Mouse (Mus musculus) limb, embryonic 15.5 days (tissue): ENCODE data around the gene Rad54l. TPM values are rescaled to one million over a fixed set of nuclear protein-coding genes. Genes with fewer than 3 reads are reported as not detected.
A peak's percentile ranks its signal among the peaks of the same experiment; 100 is the strongest.

Source experiments
- ATAC-seq: fragments of 200-750 bp; cut with Nextera tagmentation; 2 replicates; pipeline ENCODE4 v1.8.0; 2017; ENCODE audit warnings: low read depth, moderate TSS enrichment; ENCODE audit not compliant: insufficient number of reproducible peaks, low FRiP score, low TSS enrichment
- H3K27ac ChIP-seq: fragments of 300-500 bp; sonication (generic); 2 replicates; pipeline ENCODE4 v1.5.1; 2015; ENCODE audit warnings: moderate library complexity, mild to moderate bottlenecking, inconsistent platforms
- H3K27me3 ChIP-seq: fragments of 300-500 bp; sonication (generic); 2 replicates; pipeline ENCODE4 v1.6.1; 2015; ENCODE audit warnings: inconsistent platforms
- H3K36me3 ChIP-seq: fragments of 300-500 bp; sonication (generic); 2 replicates; pipeline ENCODE4 v1.6.1; 2015; ENCODE audit warnings: inconsistent platforms
- H3K4me1 ChIP-seq: fragments of 300-500 bp; sonication (generic); 2 replicates; pipeline ENCODE4 v1.6.1; 2015; ENCODE audit warnings: inconsistent platforms
- H3K4me2 ChIP-seq: fragments of 300-500 bp; sonication (generic); 2 replicates; pipeline ENCODE4 v1.6.1; 2015; ENCODE audit warnings: mild to moderate bottlenecking, inconsistent platforms
- H3K4me3 ChIP-seq: fragments of 300-500 bp; sonication (generic); 2 replicates; pipeline ENCODE4 v1.5.1; 2015; ENCODE audit warnings: mild to moderate bottlenecking, inconsistent platforms
- H3K9ac ChIP-seq: fragments of 300-500 bp; sonication (generic); 2 replicates; pipeline ENCODE4 v1.6.1; 2015; ENCODE audit warnings: inconsistent platforms
- H3K9me3 ChIP-seq: fragments of 300-500 bp; sonication (generic); 2 replicates; pipeline ENCODE4 v1.6.1; 2016; ENCODE audit warnings: inconsistent platforms
- WGBS: fragments of 180-500 bp; shearing (Covaris S2); methylation state at CpG from one replicate; pipeline ENCODE4 v1.1.7; 2015; 5-methylcytosine and 5-hydroxymethylcytosine counted together
- polyA plus RNA-seq: library from polyadenylated mRNA; unstranded; fragments of >200 nt; fragmentation: Nextera tagmentation; extraction: Ambion mirVana; gene quantifications from 2 replicates; pipeline ENCODE4 v1.2.1, GENCODE M21; 2015

Rad54l gene
- polyA plus RNA-seq, 1 experiment from 2014 or later: 23.1 TPM

GRCm38 (mm10) chr4:116134990-116135389 is 11.5 kb upstream of the Rad54l start:
- WGBS: 23% methylated on average over 2 of the region's 2 CpGs

DNA sequence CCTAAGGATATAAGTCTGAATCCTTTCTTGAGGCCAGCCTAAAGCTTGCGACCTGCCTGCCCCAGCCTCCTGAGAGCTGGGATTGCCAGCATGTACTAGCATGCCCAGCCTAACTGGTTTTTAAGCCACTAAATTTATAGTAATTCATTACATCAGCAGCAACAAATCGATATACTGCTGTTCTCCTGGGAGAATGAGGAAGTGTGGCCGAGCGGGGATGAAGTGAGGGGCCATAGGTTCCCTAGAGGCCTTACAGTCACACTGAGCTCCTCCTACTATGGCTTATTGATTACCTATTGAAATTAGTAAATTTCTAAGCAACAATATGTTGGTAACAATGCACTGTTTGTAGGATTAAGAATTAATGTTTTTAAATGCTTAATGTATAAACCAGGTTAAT is 9.6 kb upstream of the Rad54l start:
- 66% methylated on average over 4 of the region's 4 CpGs for WGBS
- H3K36me3 ChIP-seq: peaks cover 8% of the 10 kb centered on the region; the same call in 1 of the 2 replicates
- no peaks in the 10 kb centered on the region for H3K9me3 ChIP-seq
- H3K4me1 ChIP-seq: no peaks in the 10 kb centered on the region
- H3K9ac ChIP-seq: no peak overlapping the region
- no peaks in the 10 kb centered on the region for H3K27me3 ChIP-seq
- H3K4me3 ChIP-seq: no peak overlapping the region
- no peak overlapping the region for H3K4me2 ChIP-seq
- ATAC-seq: no peak
- no peak overlapping the region for H3K27ac ChIP-seq

More at GRCm38 (mm10) chr4:116134990-116135389, 11.5 kb upstream of the Rad54l start:
- H3K27ac ChIP-seq: no peak overlapping the region
- no peaks in the 10 kb centered on the region for H3K9me3 ChIP-seq
- no peaks in the 10 kb centered on the region for H3K4me1 ChIP-seq
- H3K4me2 ChIP-seq: no peak overlapping the region
- peaks cover 8% of the 10 kb centered on the region; the same call in 1 of the 2 replicates for H3K36me3 ChIP-seq
- no peak for ATAC-seq
- H3K4me3 ChIP-seq: no peak overlapping the region
- no peaks in the 10 kb centered on the region for H3K27me3 ChIP-seq
- no peak overlapping the region for H3K9ac ChIP-seq

DNA sequence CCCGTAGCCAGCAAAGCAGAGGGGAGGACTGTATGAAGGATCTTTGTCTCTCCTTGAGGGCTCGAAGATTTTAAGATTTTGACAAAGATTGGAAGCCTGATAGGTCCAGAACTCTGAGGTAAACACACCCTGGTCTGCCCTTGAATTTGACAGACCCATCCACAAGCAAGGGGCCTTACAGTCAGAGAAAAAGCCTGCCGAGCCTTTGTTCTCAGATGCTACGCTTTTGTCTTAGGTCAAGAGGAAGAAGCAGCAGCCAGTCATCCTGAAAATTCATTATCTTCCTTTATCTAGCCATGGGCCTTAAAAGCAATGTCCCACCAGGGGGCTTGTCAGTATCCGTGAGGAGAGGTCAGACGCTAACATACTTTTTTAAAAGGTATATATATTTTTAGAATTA is 4.5 kb upstream of the Rad54l start:
- WGBS: 81% methylated on average over 6 of the region's 6 CpGs
- no peak for ATAC-seq
- Histone ChIP-seq H3K27me3 (no peaks in the 10 kb centered on the region), H3K27ac (no peak overlapping the region), H3K4me2 (no peak overlapping the region), H3K36me3 (no peaks in the 10 kb centered on the region), H3K4me3 (no peak overlapping the region), H3K9me3 (no peaks in the 10 kb centered on the region), H3K4me1 (peaks cover 8% of the 10 kb centered on the region), H3K9ac (no peak overlapping the region)

DNA sequence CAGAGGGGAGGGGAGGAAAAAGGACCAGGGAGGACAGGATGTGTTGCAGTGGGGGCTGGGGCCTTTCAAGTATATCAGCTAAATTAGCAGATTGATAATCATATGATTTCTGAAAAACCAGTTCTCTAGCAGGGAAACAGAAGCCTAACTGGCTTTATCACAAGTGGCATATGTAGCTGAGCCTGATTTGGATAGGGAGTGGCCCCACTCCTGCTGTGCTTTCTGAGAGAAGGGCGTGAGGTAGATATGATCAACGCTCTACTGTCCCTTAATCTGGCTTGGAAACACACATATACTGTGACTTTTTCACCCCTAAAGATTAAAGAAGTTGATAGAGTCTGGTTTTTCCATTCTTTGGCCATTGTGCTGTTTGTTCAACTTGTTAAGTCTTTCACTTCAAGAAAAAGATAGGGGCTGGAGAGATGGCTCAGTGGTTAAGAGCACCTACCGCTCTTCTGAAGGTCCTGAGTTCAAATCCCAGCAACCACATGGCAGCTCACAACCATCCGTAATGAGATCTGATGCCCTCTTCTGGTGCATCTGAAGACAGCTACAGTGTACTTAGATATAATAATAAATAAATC is 2.4 kb upstream of the Rad54l start:
- no peak overlapping the region for H3K4me2 ChIP-seq
- no peak overlapping the region for H3K4me3 ChIP-seq
- H3K9me3 ChIP-seq: no peaks in the 10 kb centered on the region
- no peak overlapping the region for H3K27ac ChIP-seq
- peaks cover 11% of the 10 kb centered on the region for H3K4me1 ChIP-seq
- H3K36me3 ChIP-seq: no peaks in the 10 kb centered on the region
- WGBS: 88% methylated on average over 4 of the region's 4 CpGs
- H3K9ac ChIP-seq: no peak overlapping the region
- no peaks in the 10 kb centered on the region for H3K27me3 ChIP-seq
- no peak for ATAC-seq

DNA sequence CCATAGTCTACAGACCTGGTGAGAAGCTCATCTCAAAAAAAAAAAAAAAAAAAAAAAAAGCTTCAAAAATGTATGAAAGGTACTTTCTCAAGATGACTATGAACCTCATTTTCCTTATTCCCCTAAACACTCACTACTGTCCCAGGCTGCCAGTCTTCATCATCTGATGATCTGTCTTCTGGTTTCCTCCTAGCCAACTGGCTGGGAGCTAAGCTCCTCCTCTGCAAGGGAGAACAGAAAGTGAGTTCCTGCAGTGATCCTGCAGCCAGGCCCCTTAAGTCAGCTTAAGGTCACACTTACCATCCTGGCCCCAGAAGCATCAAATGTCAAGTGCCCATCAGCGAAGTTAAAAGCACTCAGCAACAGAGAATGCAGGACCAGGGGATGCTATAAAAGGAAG is 728 bp downstream of the Rad54l start:
- Histone ChIP-seq H3K27me3 (no peaks in the 10 kb centered on the region), H3K27ac (no peak overlapping the region), H3K9ac (peak overlapping the region; percentile 35), H3K4me1 (peaks cover 11% of the 10 kb centered on the region), H3K4me3 (peak overlapping the region; percentile 47), H3K4me2 (peak overlapping the region; percentile 58), H3K36me3 (no peaks in the 10 kb centered on the region; the same call in 1 of the 2 replicates), H3K9me3 (no peaks in the 10 kb centered on the region)
- no peak for ATAC-seq
- WGBS: 3% methylated on average over 1 of the region's 1 CpGs

GRCm38 (mm10) chr4:116111486-116111885 is 12.0 kb downstream of the Rad54l start:
- no peak for ATAC-seq
- Histone ChIP-seq H3K27me3 (no peaks in the 10 kb centered on the region), H3K36me3 (peaks cover 10% of the 10 kb centered on the region; the same call in 1 of the 2 replicates), H3K9ac (no peak overlapping the region), H3K27ac (no peak overlapping the region), H3K4me2 (no peak overlapping the region), H3K9me3 (no peaks in the 10 kb centered on the region), H3K4me1 (no peaks in the 10 kb centered on the region), H3K4me3 (no peak overlapping the region)
- WGBS: 80% methylated on average over 2 of the region's 2 CpGs

GRCm38 (mm10) chr4:116110695-116111094 is 12.8 kb downstream of the Rad54l start:
- H3K9ac ChIP-seq: no peak overlapping the region
- H3K36me3 ChIP-seq: peaks cover 10% of the 10 kb centered on the region; the same call in 1 of the 2 replicates
- H3K4me1 ChIP-seq: no peaks in the 10 kb centered on the region
- H3K27me3 ChIP-seq: no peaks in the 10 kb centered on the region
- no peak overlapping the region for H3K4me2 ChIP-seq
- no peak overlapping the region for H3K4me3 ChIP-seq
- no peaks in the 10 kb centered on the region for H3K9me3 ChIP-seq
- ATAC-seq: no peak
- WGBS: 95% methylated on average over 6 of the region's 6 CpGs
- H3K27ac ChIP-seq: no peak overlapping the region

GRCm38 (mm10) chr4:116105278-116105677 is 18.2 kb downstream of the Rad54l start:
- H3K4me2 ChIP-seq: no peak overlapping the region
- H3K9ac ChIP-seq: no peak overlapping the region
- no peaks in the 10 kb centered on the region for H3K9me3 ChIP-seq
- H3K4me1 ChIP-seq: no peaks in the 10 kb centered on the region
- no peaks in the 10 kb centered on the region for H3K27me3 ChIP-seq
- no peak overlapping the region for H3K27ac ChIP-seq
- peaks cover 26% of the 10 kb centered on the region for H3K36me3 ChIP-seq
- WGBS: 95% methylated on average over 5 of the region's 5 CpGs
- no peak for ATAC-seq
- no peak overlapping the region for H3K4me3 ChIP-seq

- WGBS: 87% methylated on average over 7 of the region's 7 CpGs
- ATAC-seq: no peak
- peaks cover 66% of the 10 kb centered on the region for H3K36me3 ChIP-seq
- H3K4me3 ChIP-seq: no peak overlapping the region
- no peaks in the 10 kb centered on the region for H3K4me1 ChIP-seq
- H3K9ac ChIP-seq: no peak overlapping the region
- no peak overlapping the region for H3K4me2 ChIP-seq
- H3K27ac ChIP-seq: no peak overlapping the region
- H3K27me3 ChIP-seq: no peaks in the 10 kb centered on the region
- H3K9me3 ChIP-seq: no peaks in the 10 kb centered on the region
These were observed 22.5 kb downstream of the Rad54l start for GRCm38 (mm10) chr4:116100959-116101358.

DNA sequence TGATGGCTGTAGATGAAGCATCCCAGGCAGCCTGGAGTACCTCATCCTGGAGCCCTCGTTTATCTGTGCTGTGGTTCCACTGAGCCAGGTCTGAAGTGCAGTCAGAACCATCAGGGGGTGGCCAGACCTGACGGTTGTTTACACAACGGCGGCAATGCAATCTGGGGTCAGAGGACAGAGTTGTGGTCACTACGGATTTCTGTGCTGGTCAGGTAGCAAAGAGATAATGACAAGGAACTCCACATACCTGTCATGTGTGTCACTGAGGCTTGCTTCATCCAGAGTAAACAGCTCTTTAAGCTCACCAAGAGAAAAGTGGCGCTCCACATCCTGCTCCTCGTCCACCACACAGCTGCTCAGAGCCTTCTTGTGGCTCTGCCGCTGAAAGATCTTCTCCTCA is 26.3 kb downstream of the Rad54l start:
- no peak overlapping the region for H3K9ac ChIP-seq
- H3K4me2 ChIP-seq: no peak overlapping the region
- no peaks in the 10 kb centered on the region for H3K27me3 ChIP-seq
- no peak overlapping the region for H3K27ac ChIP-seq
- no peak overlapping the region for H3K4me3 ChIP-seq
- peaks cover 94% of the 10 kb centered on the region for H3K36me3 ChIP-seq
- ATAC-seq: no peak
- H3K4me1 ChIP-seq: no peaks in the 10 kb centered on the region
- 85% methylated on average over 8 of the region's 8 CpGs for WGBS
- no peaks in the 10 kb centered on the region for H3K9me3 ChIP-seq

DNA sequence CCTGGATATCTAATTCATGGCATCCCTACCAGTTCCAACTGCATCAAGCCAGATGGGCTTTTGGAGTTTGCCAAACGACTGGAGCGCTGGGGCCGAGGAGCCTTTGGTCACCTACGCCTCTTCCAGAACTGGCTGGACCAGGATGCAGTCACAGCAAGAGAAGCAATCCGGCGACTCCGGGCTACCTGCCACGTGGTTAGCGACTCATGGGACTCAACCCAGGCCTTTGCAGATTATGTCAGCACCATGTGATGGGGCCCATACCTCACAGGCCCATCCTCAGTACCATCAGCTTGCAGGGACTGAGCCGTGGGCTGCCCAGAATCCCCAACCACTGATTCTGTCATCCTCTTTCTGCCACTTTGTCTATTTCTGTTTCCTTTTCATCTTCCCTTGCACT is 27.2 kb downstream of the Rad54l start:
- Histone ChIP-seq H3K4me2 (no peak overlapping the region), H3K4me3 (no peak overlapping the region), H3K9me3 (no peaks in the 10 kb centered on the region), H3K9ac (no peak overlapping the region), H3K27me3 (no peaks in the 10 kb centered on the region), H3K27ac (no peak overlapping the region), H3K36me3 (peaks cover 98% of the 10 kb centered on the region), H3K4me1 (no peaks in the 10 kb centered on the region)
- ATAC-seq: no peak
- WGBS: 86% methylated on average over 10 of the region's 10 CpGs

GRCm38 (mm10) chr4:116088510-116089249 is 34.8 kb downstream of the Rad54l start:
- Histone ChIP-seq H3K27me3 (no peaks in the 10 kb centered on the region), H3K9ac (no peak overlapping the region), H3K4me2 (no peak overlapping the region), H3K27ac (no peak overlapping the region), H3K4me1 (no peaks in the 10 kb centered on the region), H3K36me3 (peaks cover 93% of the 10 kb centered on the region), H3K9me3 (no peaks in the 10 kb centered on the region), H3K4me3 (no peak overlapping the region)
- 86% methylated on average over 23 of the region's 23 CpGs for WGBS
- no peak for ATAC-seq
